Mouse (Mus musculus): Measurements from ENCODE around the gene Ttc3. TPM values are rescaled to one million over a fixed set of nuclear protein-coding genes. Genes with fewer than 3 reads are reported as not detected.
"Not testable (repeated sequence)": the region's sequence is repeated elsewhere in the genome, so short reads cannot be mapped to it uniquely, and the experiment has no call there.

Ttc3 gene
- polyA plus RNA-seq, 1 experiment from 2014 or later, result 43.7 TPM

GRCm38 (mm10) chr16:94484752-94485535 lies 114.5 kb downstream of the Ttc3 start:
- Histone ChIP-seq H3K36me3 (no peaks in the 10 kb centered on the region), H3K4me2 (no peak overlapping the region), H3K27ac (no peak overlapping the region), H3K9me3 (replicated peaks) (no peaks in the 10 kb centered on the region), H3K27me3 (replicated peaks) (no peaks in the 10 kb centered on the region), H3K4me1 (no peaks in the 10 kb centered on the region), H3K9ac (no peak overlapping the region), H3K4me3 (no peak overlapping the region)
- no peak for ATAC-seq
- 57% methylated on average over 11 of the region's 11 CpGs for WGBS (ENCODE audit: insufficient replicate concordance)

GRCm38 (mm10) chr16:94487341-94487740 lies 116.9 kb downstream of the Ttc3 start:
- Histone ChIP-seq H3K9ac (no peak overlapping the region), H3K27me3 (replicated peaks) (no peaks in the 10 kb centered on the region), H3K27ac (no peak overlapping the region), H3K4me1 (no peaks in the 10 kb centered on the region), H3K9me3 (replicated peaks) (no peaks in the 10 kb centered on the region), H3K4me2 (no peak overlapping the region), H3K4me3 (no peak overlapping the region), H3K36me3 (no peaks in the 10 kb centered on the region)
- 44% methylated on average over 5 of the region's 5 CpGs for WGBS (ENCODE audit: insufficient replicate concordance)
- no peak for ATAC-seq

- H3K4me1 ChIP-seq, result no peaks in the 10 kb centered on the region
- no peak overlapping the region for H3K4me3 ChIP-seq
- H3K4me2 ChIP-seq, result no peak overlapping the region
- no peaks in the 10 kb centered on the region for H3K36me3 ChIP-seq
- no peak for ATAC-seq
- no peaks in the 10 kb centered on the region for H3K27me3 ChIP-seq (replicated peaks)
- no peak overlapping the region for H3K9ac ChIP-seq
- H3K9me3 ChIP-seq (replicated peaks), result no peaks in the 10 kb centered on the region
- 84% methylated on average over 5 of the region's 5 CpGs for WGBS (ENCODE audit: insufficient replicate concordance)
- H3K27ac ChIP-seq, result no peak overlapping the region
Observed at GRCm38 (mm10) chr16:94489326-94489725, 118.9 kb downstream of the Ttc3 start.

GRCm38 (mm10) chr16:94497176-94497575 lies 126.8 kb downstream of the Ttc3 start:
- ATAC-seq; H3K4me3 ChIP-seq; H3K9ac ChIP-seq; H3K27me3 ChIP-seq (replicated peaks); H3K9me3 ChIP-seq (replicated peaks); H3K27ac ChIP-seq; H3K4me2 ChIP-seq: not testable (repeated sequence)
- 83% methylated on average over 7 of the region's 7 CpGs for WGBS (ENCODE audit: insufficient replicate concordance)
- Histone ChIP-seq H3K36me3 (peaks cover 60% of the 10 kb centered on the region), H3K4me1 (peaks cover 12% of the 10 kb centered on the region)

- no peak overlapping the region for H3K4me2 ChIP-seq
- H3K27me3 ChIP-seq (replicated peaks), result no peaks in the 10 kb centered on the region
- H3K36me3 ChIP-seq, result peaks cover 67% of the 10 kb centered on the region
- no peak overlapping the region for H3K9ac ChIP-seq
- H3K9me3 ChIP-seq (replicated peaks), result no peaks in the 10 kb centered on the region
- 48% methylated on average over 5 of the region's 5 CpGs for WGBS (ENCODE audit: insufficient replicate concordance)
- peak overlapping the region; percentile 43; the same call in 1 of the 2 replicates for H3K27ac ChIP-seq
- H3K4me3 ChIP-seq, result no peak overlapping the region
- peak; percentile 86 for ATAC-seq
- peaks cover 12% of the 10 kb centered on the region for H3K4me1 ChIP-seq
Observed at GRCm38 (mm10) chr16:94497911-94498310, 127.5 kb downstream of the Ttc3 start.

DNA sequence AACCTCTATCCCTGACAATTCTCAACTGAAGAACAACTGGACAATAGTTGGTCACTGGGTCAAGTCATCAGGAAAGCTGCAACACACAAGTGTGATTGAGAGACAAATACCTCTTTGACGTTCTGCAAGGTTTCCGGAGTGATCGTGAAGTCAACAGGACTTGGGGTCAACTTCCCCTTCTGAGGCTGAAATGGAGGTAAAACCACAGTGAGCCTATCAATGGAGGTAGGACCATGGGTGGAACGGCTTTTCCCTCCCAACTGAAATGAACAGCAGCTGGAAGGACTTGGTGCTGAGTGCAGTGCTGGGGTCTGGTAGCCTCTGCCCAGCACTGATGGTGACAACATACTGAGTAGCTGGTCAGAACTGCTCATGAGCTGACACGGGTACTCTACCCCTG lies 133.8 kb downstream of the Ttc3 start:
- Histone ChIP-seq H3K27ac (no peak overlapping the region), H3K4me3 (no peak overlapping the region)
- WGBS (ENCODE audit: insufficient replicate concordance), result 46% methylated on average over 5 of the region's 5 CpGs

GRCm38 (mm10) chr16:94507071-94507470 lies 136.7 kb downstream of the Ttc3 start:
- Histone ChIP-seq H3K27ac (no peak overlapping the region), H3K4me3 (no peak overlapping the region), H3K9ac (no peak overlapping the region), H3K4me2 (no peak overlapping the region), H3K36me3 (peaks cover 72% of the 10 kb centered on the region), H3K9me3 (replicated peaks) (no peaks in the 10 kb centered on the region), H3K27me3 (replicated peaks) (no peaks in the 10 kb centered on the region), H3K4me1 (no peaks in the 10 kb centered on the region)
- no peak for ATAC-seq
- WGBS (ENCODE audit: insufficient replicate concordance), result 78% methylated on average over 2 of the region's 2 CpGs

More for the DNA sequence above, 133.8 kb downstream of the Ttc3 start:
- H3K4me1 ChIP-seq, result no peaks in the 10 kb centered on the region
- H3K9ac ChIP-seq, result no peak overlapping the region
- no peak for ATAC-seq
- no peak overlapping the region for H3K4me2 ChIP-seq
- no peaks in the 10 kb centered on the region for H3K9me3 ChIP-seq (replicated peaks)
- H3K27me3 ChIP-seq (replicated peaks), result no peaks in the 10 kb centered on the region
- peaks cover 76% of the 10 kb centered on the region for H3K36me3 ChIP-seq

GRCm38 (mm10) chr16:94508769-94509168 lies 138.4 kb downstream of the Ttc3 start:
- H3K9me3 ChIP-seq (replicated peaks), result no peaks in the 10 kb centered on the region
- no peak overlapping the region for H3K27ac ChIP-seq
- no peaks in the 10 kb centered on the region for H3K27me3 ChIP-seq (replicated peaks)
- no peak overlapping the region for H3K4me3 ChIP-seq
- ATAC-seq, result no peak
- H3K9ac ChIP-seq, result no peak overlapping the region
- no peak overlapping the region for H3K4me2 ChIP-seq
- H3K4me1 ChIP-seq, result no peaks in the 10 kb centered on the region
- WGBS (ENCODE audit: insufficient replicate concordance), result 83% methylated on average over 8 of the region's 8 CpGs
- peaks cover 67% of the 10 kb centered on the region for H3K36me3 ChIP-seq

DNA sequence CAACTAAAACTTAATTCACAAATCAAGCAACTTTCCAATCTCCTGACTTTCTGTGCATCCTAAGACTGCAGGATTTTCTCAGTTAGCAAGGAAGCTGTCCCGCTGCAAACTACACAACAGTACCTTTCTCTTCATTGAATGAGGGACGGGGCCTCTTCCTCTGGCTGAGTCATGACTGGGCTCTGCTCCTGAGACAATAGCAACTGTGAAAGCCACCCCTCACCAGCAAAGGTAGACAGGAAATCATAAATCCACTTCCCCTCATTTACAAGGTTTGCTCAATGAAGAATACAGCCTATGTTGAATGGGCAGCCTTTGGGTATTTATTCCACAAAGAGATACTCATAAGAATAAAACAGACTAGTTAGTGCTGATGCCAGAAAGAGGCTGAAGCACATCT lies 139.6 kb downstream of the Ttc3 start:
- H3K4me3 ChIP-seq, result no peak overlapping the region
- H3K4me2 ChIP-seq, result no peak overlapping the region
- WGBS (ENCODE audit: insufficient replicate concordance), result 61% methylated on average over 2 of the region's 2 CpGs
- no peak overlapping the region for H3K9ac ChIP-seq
- no peaks in the 10 kb centered on the region for H3K4me1 ChIP-seq
- H3K36me3 ChIP-seq, result peaks cover 56% of the 10 kb centered on the region
- no peaks in the 10 kb centered on the region for H3K9me3 ChIP-seq (replicated peaks)
- no peak overlapping the region for H3K27ac ChIP-seq
- no peaks in the 10 kb centered on the region for H3K27me3 ChIP-seq (replicated peaks)
- no peak for ATAC-seq

GRCm38 (mm10) chr16:94517606-94518005 lies 147.2 kb downstream of the Ttc3 start:
- 79% methylated on average over 2 of the region's 2 CpGs for whole genome bisulfite sequencing (ENCODE audit: insufficient replicate concordance)
- Histone ChIP-seq H3K4me2 (no peak overlapping the region), H3K36me3 (peaks cover 14% of the 10 kb centered on the region), H3K4me1 (peaks cover 41% of the 10 kb centered on the region), H3K9me3 (replicated peaks) (no peaks in the 10 kb centered on the region), H3K4me3 (no peak overlapping the region), H3K27ac (no peak overlapping the region), H3K9ac (no peak overlapping the region), H3K27me3 (replicated peaks) (no peaks in the 10 kb centered on the region)
- no peak for ATAC-seq

Measured in liver, embryonic 12.5 days (tissue).